Mouse (Mus musculus) intestine, postnatal 0 days (tissue): ENCODE measurements around the gene Ankrd40. TPM values are rescaled to one million over a fixed set of nuclear protein-coding genes. Genes with fewer than 3 reads are reported as not detected.

Experiments
- ATAC-seq: fragments of 200-750 bp; cut with Nextera tagmentation; 2 replicates; pipeline ENCODE4 v1.8.0; 2017; ENCODE audit warnings: mild to moderate bottlenecking, moderate TSS enrichment, moderate library complexity
- H3K27ac ChIP-seq: fragments of 300-500 bp; sonication (generic); 2 replicates; pipeline ENCODE4 v1.5.1; 2014; ENCODE audit warnings: mild to moderate bottlenecking, low read depth, low read length, moderate library complexity
- H3K27me3 ChIP-seq: fragments of 300-500 bp; sonication (generic); replicated peaks from 2 replicates; pipeline ENCODE4 v1.6.1; 2014; ENCODE audit warnings: low read length, mixed read lengths; ENCODE audit not compliant: control insufficient read depth, insufficient read depth
- H3K36me3 ChIP-seq: fragments of 300-500 bp; sonication (generic); 2 replicates; pipeline ENCODE4 v1.6.1; 2014; ENCODE audit warnings: mild to moderate bottlenecking, moderate library complexity; ENCODE audit not compliant: control insufficient read depth, insufficient read depth
- H3K4me1 ChIP-seq: fragments of 300-500 bp; sonication (generic); replicated peaks from 2 replicates; pipeline ENCODE4 v1.6.1; 2014; ENCODE audit warnings: antibody characterized with exemption, low read length, mixed read lengths; ENCODE audit not compliant: control insufficient read depth, insufficient read depth
- H3K4me2 ChIP-seq: fragments of 300-500 bp; sonication (generic); replicated peaks from 2 replicates; pipeline ENCODE4 v1.6.1; 2014; ENCODE audit warnings: low read depth, mild to moderate bottlenecking, moderate library complexity
- H3K4me3 ChIP-seq: fragments of 300-500 bp; sonication (generic); 2 replicates; pipeline ENCODE4 v1.5.1; 2014; ENCODE audit warnings: low read depth, low read length
- H3K9ac ChIP-seq: fragments of 300-500 bp; sonication (generic); 2 replicates; pipeline ENCODE4 v1.6.1; 2014; ENCODE audit warnings: mild to moderate bottlenecking, low read depth, low read length
- H3K9me3 ChIP-seq: fragments of 300-500 bp; sonication (generic); 2 replicates; pipeline ENCODE4 v1.6.1; 2016; ENCODE audit warnings: mixed run types; ENCODE audit not compliant: control insufficient read depth
- CTCF ChIP-seq: sonication (generic); IDR thresholded peaks from 2 replicates; pipeline ENCODE4 v1.5.1; 2016; ENCODE audit warnings: low read depth, mild to moderate bottlenecking, control low read depth, antibody characterized with exemption, moderate library complexity
- WGBS: fragments of 180-500 bp; shearing (Covaris S2); extraction: QIAGEN DNeasy Blood & Tissue Kit; methylation state at CpG from one replicate; pipeline ENCODE4 v1.1.7; 2014; 5-methylcytosine and 5-hydroxymethylcytosine counted together
- polyA plus RNA-seq: library from polyadenylated mRNA; unstranded; fragments of >200 nt; fragmentation: Nextera tagmentation; extraction: Ambion mirVana; gene quantifications from 2 replicates; pipeline ENCODE4 v1.2.1, GENCODE M21; 2015

Gene Ankrd40
- polyA plus RNA-seq, 1 experiment from 2014 or later, result 18.0 TPM

GRCm38 (mm10) chr11:94361166-94361870 is 33.5 kb downstream of the Ankrd40 start:
- Histone ChIP-seq H3K36me3 (no peaks in the 10 kb centered on the region), H3K27me3 (no peaks in the 10 kb centered on the region), H3K4me2 (no peak overlapping the region), H3K9ac (no peak overlapping the region), H3K27ac (no peak overlapping the region), H3K4me1 (no peaks in the 10 kb centered on the region), H3K9me3 (no peaks in the 10 kb centered on the region), H3K4me3 (no peak overlapping the region)
- 92% methylated on average over 14 of the region's 14 CpGs for WGBS
- TF ChIP-seq CTCF, result no peak
- ATAC-seq, result no peak

- no peak overlapping the region for H3K4me3 ChIP-seq
- TF ChIP-seq CTCF, result no peak
- H3K27ac ChIP-seq, result no peak overlapping the region
- H3K27me3 ChIP-seq, result no peaks in the 10 kb centered on the region
- no peak overlapping the region for H3K4me2 ChIP-seq
- no peak for ATAC-seq
- H3K36me3 ChIP-seq, result no peaks in the 10 kb centered on the region
- no peaks in the 10 kb centered on the region for H3K4me1 ChIP-seq
- no peaks in the 10 kb centered on the region for H3K9me3 ChIP-seq
- no peak overlapping the region for H3K9ac ChIP-seq
- WGBS, result 90% methylated on average over 5 of the region's 5 CpGs
Observed at GRCm38 (mm10) chr11:94362101-94362500, 34.3 kb downstream of the Ankrd40 start.

DNA sequence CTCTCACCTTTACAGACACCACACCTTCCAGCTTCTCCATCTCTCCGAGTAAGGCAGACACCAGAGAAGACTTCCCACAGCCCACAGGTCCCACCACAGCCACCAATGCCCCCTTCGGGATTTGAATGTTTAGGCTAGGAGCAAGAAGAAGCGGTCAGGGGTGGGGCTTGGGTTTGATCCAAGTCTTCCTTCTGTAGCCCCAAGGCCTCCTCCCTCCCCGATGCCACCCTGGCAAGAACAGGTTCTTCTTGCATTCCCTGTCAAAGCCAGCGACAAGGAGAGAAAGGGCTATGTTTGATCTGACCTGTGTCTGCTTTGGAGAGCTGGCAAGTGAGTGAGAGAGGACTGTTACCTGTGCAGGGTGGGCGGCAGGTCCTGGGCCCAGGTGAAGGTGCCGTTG is 35.9 kb downstream of the Ankrd40 start:
- no peak for ATAC-seq
- Histone ChIP-seq H3K9me3 (no peaks in the 10 kb centered on the region), H3K4me3 (no peak overlapping the region), H3K27me3 (no peaks in the 10 kb centered on the region), H3K27ac (no peak overlapping the region), H3K9ac (no peak overlapping the region), H3K36me3 (no peaks in the 10 kb centered on the region), H3K4me2 (no peak overlapping the region), H3K4me1 (no peaks in the 10 kb centered on the region)
- WGBS, result 62% methylated on average over 7 of the region's 7 CpGs
- no peak for TF ChIP-seq CTCF

DNA sequence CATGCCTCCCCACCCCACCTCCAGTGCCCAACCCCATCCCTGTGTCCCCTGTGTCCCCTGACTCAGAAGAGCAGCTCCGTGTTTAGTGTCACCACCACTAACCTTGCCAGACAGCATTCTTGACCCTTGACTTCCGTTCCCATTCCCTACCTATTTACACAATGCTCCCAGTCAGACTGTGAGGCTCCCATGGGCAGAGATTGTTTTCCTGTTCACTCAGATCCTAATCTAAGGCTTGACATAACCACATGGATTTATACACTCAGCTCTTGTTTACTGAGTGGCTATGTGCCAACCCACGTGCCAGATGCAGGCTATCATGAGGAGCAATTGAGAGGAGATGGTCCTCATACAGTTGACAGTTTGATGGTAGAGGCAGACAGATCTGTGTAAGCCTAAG is 37.5 kb downstream of the Ankrd40 start:
- no peaks in the 10 kb centered on the region for H3K9me3 ChIP-seq
- no peaks in the 10 kb centered on the region for H3K36me3 ChIP-seq
- H3K4me2 ChIP-seq, result no peak overlapping the region
- no peak for TF ChIP-seq CTCF
- H3K4me3 ChIP-seq, result no peak overlapping the region
- 27% methylated on average over 3 of the region's 3 CpGs for WGBS
- H3K9ac ChIP-seq, result no peak overlapping the region
- H3K27ac ChIP-seq, result no peak overlapping the region
- H3K27me3 ChIP-seq, result peaks cover 7% of the 10 kb centered on the region; the same call in 1 of the 2 replicates
- ATAC-seq, result 0 out of 2 replicates have a peak, but pooled peaks have one; percentile 28
- H3K4me1 ChIP-seq, result 0 out of 2 replicates have a peak, but pooled peaks cover under 1% of the 10 kb centered on the region

DNA sequence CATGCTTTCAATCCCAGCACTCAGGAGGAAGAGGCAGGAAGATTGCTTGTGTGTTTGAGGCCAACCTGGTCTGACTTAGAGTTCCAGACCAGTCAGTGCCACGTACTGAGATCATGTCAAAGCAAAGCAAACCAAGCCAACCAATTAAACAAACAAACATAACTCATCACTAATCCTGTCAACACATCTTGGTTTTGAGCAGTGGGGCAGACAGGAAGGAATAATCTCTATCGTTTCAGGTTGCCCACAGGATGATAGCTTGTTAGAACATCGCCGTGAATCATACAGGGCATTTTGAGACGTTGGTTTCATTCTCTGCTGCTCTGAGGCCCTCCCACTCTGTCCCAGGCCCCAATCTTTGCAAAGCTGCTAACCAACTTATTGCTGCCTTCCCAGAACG is 42.2 kb downstream of the Ankrd40 start:
- no peak for ATAC-seq
- Histone ChIP-seq H3K4me2 (no peak overlapping the region), H3K27ac (0 out of 2 replicates have a peak overlapping the region, but pooled peaks have one; percentile 15), H3K4me1 (0 out of 2 replicates have a peak, but pooled peaks cover 7% of the 10 kb centered on the region), H3K4me3 (no peak overlapping the region), H3K36me3 (no peaks in the 10 kb centered on the region), H3K27me3 (peaks cover 7% of the 10 kb centered on the region; the same call in 1 of the 2 replicates), H3K9ac (no peak overlapping the region), H3K9me3 (no peaks in the 10 kb centered on the region)
- TF ChIP-seq CTCF, result no peak
- 70% methylated on average over 6 of the region's 6 CpGs for WGBS

- Histone ChIP-seq H3K9me3 (no peaks in the 10 kb centered on the region), H3K4me2 (no peak overlapping the region), H3K27ac (no peak overlapping the region), H3K4me3 (no peak overlapping the region), H3K4me1 (0 out of 2 replicates have a peak, but pooled peaks cover 7% of the 10 kb centered on the region), H3K9ac (no peak overlapping the region), H3K36me3 (no peaks in the 10 kb centered on the region), H3K27me3 (peaks cover 7% of the 10 kb centered on the region; the same call in 1 of the 2 replicates)
- WGBS, result 9% methylated on average over 5 of the region's 5 CpGs
- ATAC-seq, result peak; percentile 86
- no peak for TF ChIP-seq CTCF
Observed at GRCm38 (mm10) chr11:94370809-94371208, 43.0 kb downstream of the Ankrd40 start.
